Comparison of ENCODE assay signal across 10 mouse cellular contexts in genomic region chr1:37248406-37248805, GRCm38 (mm10). TPM values are rescaled to one million over a fixed set of nuclear protein-coding genes. Genes with fewer than 3 reads are reported as not detected.
DNase-seq lines count a peak whose midpoint lies in the region; ATAC-seq and TF ChIP-seq lines count a peak whose summit lies in the region.
"Had no signal": no experiment of that assay in that cellular context is flagged by ENCODE, and none has a peak within 500 bp of the region (broad histone marks: within the 10 kb centered on the region; RNA-seq: fewer than 3 reads in every experiment).

No protein-coding gene starts in this region.

- no peaks in the 10 kb centered on the region for H3K36me3 ChIP-seq in hindbrain, postnatal 0 days (ENCODE audit: insufficient read depth, low read length)
- H3K36me3 ChIP-seq in hindbrain, embryonic 14.5 days (replicated peaks; ENCODE audit: control insufficient read depth, insufficient read depth): no peaks in the 10 kb centered on the region
- H3K36me3 ChIP-seq: kidney, embryonic 15.5 days had no signal

- peak; percentile 39 for DNase-seq in hindbrain, postnatal 0 days (ENCODE audit: low spot score)
- no peak for DNase-seq in hindbrain, embryonic 14.5 days (ENCODE audit: low spot score)
- DNase-seq in Muller cell, postnatal 12 days (ENCODE audit: inconsistent ontology term): peak; percentile 39
- peak; percentile 49 for DNase-seq in gastrocnemius, postnatal 14 days
- DNase-seq in right cerebral cortex, adult 18-20 months: peak; percentile 50
- DNase-seq in cerebellum, postnatal 36 days: no peak
- DNase-seq in thymus, postnatal 14 days: no peak

- WGBS in hindbrain, postnatal 0 days: 14% methylated on average over 2 of the region's 2 CpGs
- 34% methylated on average over 2 of the region's 2 CpGs for WGBS in hindbrain, embryonic 14.5 days

- no peak overlapping the region for H3K27ac ChIP-seq in hindbrain, postnatal 0 days
- no peak overlapping the region for H3K27ac ChIP-seq in hindbrain, embryonic 14.5 days
- H3K27ac ChIP-seq: kidney, embryonic 15.5 days; liver, embryonic 14.5 days had no signal

- intact Hi-C loops in gastrocnemius, postnatal 14 days (cut with DNase I; ENCODE audit: low total_unique reads): loop anchor here (2.0 kb wide), 1 partner anchor 54 kb away; no protein-coding TSS in a partner anchor

- no peaks in the 10 kb centered on the region for H3K9me3 ChIP-seq in hindbrain, postnatal 0 days (ENCODE audit: low read length)
- no peaks in the 10 kb centered on the region for H3K9me3 ChIP-seq in hindbrain, embryonic 14.5 days (ENCODE audit: control insufficient read depth, low read length)
- H3K9me3 ChIP-seq: kidney, embryonic 15.5 days had no signal

- no peak overlapping the region for H3K4me2 ChIP-seq in hindbrain, postnatal 0 days (ENCODE audit: low read depth, low read length)
- H3K4me2 ChIP-seq in hindbrain, embryonic 14.5 days (replicated peaks): no peak overlapping the region
- H3K4me2 ChIP-seq: kidney, embryonic 15.5 days had no signal

- H3K4me1 ChIP-seq in hindbrain, postnatal 0 days (ENCODE audit: insufficient read depth, low read length): no peaks in the 10 kb centered on the region
- no peaks in the 10 kb centered on the region for H3K4me1 ChIP-seq in hindbrain, embryonic 14.5 days (replicated peaks; ENCODE audit: control insufficient read depth, insufficient read depth, low read length)
- H3K4me1 ChIP-seq: kidney, embryonic 15.5 days had no signal

- H3K27me3 ChIP-seq in hindbrain, postnatal 0 days (ENCODE audit: insufficient read depth, low read length): no peaks in the 10 kb centered on the region
- no peaks in the 10 kb centered on the region for H3K27me3 ChIP-seq in hindbrain, embryonic 14.5 days (ENCODE audit: control insufficient read depth, insufficient read depth, low read length)
- H3K27me3 ChIP-seq: kidney, embryonic 15.5 days had no signal

- no peak overlapping the region for H3K4me3 ChIP-seq in hindbrain, postnatal 0 days (ENCODE audit: low read length)
- no peak overlapping the region for H3K4me3 ChIP-seq in hindbrain, embryonic 14.5 days (replicated peaks; ENCODE audit: low read length)
- H3K4me3 ChIP-seq: kidney, embryonic 15.5 days; myocyte had no signal

- TF ChIP-seq CTCF in hindbrain, postnatal 0 days (IDR thresholded peaks at IDR 0.05; ENCODE audit: low read depth): no peak

- ATAC-seq in hindbrain, postnatal 0 days: no peak
- no peak for ATAC-seq in hindbrain, embryonic 14.5 days (ENCODE audit: low FRiP score)

- H3K9ac ChIP-seq in hindbrain, postnatal 0 days (replicated peaks; ENCODE audit: low read length): no peak overlapping the region
- no peak overlapping the region for H3K9ac ChIP-seq in hindbrain, embryonic 14.5 days
- H3K9ac ChIP-seq: kidney, embryonic 15.5 days; liver, embryonic 14.5 days had no signal

RNA-seq across cellular contexts. Expression of gene Cnga3, which starts 34.2 kb away (rescaled TPM):
- 3.0 TPM in 1 of 2 replicates, not detected in the other for total RNA-seq in hindbrain, postnatal 0 days (2014; rRNA removed)
- 0.10 and 0.13 TPM in 2 replicates for polyA plus RNA-seq in hindbrain, postnatal 0 days (2015; fragmentation: Nextera tagmentation; extraction: Ambion mirVana)
- polyA plus RNA-seq in hindbrain, embryonic 14.5 days (2014; fragmentation: Nextera tagmentation; extraction: Ambion mirVana): 0.12 and 0.16 TPM in 2 replicates
- total RNA-seq in gastrocnemius, postnatal 14 days (2021): under 1 TPM; 0.51 to 0.92 TPM
- polyA plus RNA-seq: liver, embryonic 14.5 days; myocyte had no signal

RNA-seq across cellular contexts. Expression of gene Inpp4a, which starts 51.3 kb away (rescaled TPM):
- total RNA-seq in hindbrain, postnatal 0 days (2014; rRNA removed): 45.3 and 53.6 TPM in 2 replicates
- 82.5 and 83.7 TPM in 2 replicates for polyA plus RNA-seq in hindbrain, postnatal 0 days (2015; fragmentation: Nextera tagmentation; extraction: Ambion mirVana)
- polyA plus RNA-seq in hindbrain, embryonic 14.5 days (2014; fragmentation: Nextera tagmentation; extraction: Ambion mirVana): 63.7 and 64.3 TPM in 2 replicates
- 10 to 100 TPM; 16.8 to 17.8 TPM for total RNA-seq in gastrocnemius, postnatal 14 days (2021)

Comparison
In these comparisons a context has a peak if more than half of its experiments do, and no peak if none do; other contexts are left out.
1. DNase-seq: peak in hindbrain, postnatal 0 days (single experiment), Muller cell, postnatal 12 days (single experiment), gastrocnemius, postnatal 14 days (single experiment) and right cerebral cortex, adult 18-20 months (single experiment); none in hindbrain, embryonic 14.5 days (single experiment), cerebellum, postnatal 36 days (0 of 2) and thymus, postnatal 14 days (single experiment).